Mouse (Mus musculus) neural tube, embryonic 12.5 days (tissue): ENCODE results near the gene Eno4. TPM values are rescaled to one million over a fixed set of nuclear protein-coding genes. Genes with fewer than 3 reads are reported as not detected.
A peak's percentile ranks its signal among the peaks of the same experiment; 100 is the strongest.

Source experiments
- ATAC-seq: fragments of 200-750 bp; cut with Nextera tagmentation; 2 replicates; pipeline ENCODE4 v1.8.0; 2017; ENCODE audit warnings: low read depth, mild to moderate bottlenecking, moderate TSS enrichment, moderate library complexity; ENCODE audit not compliant: low FRiP score
- H3K27ac ChIP-seq: fragments of 300-500 bp; sonication (generic); 2 replicates; pipeline ENCODE4 v1.5.1; 2016
- H3K27me3 ChIP-seq: fragments of 300-500 bp; sonication (generic); replicated peaks from 2 replicates; pipeline ENCODE4 v1.6.1; 2016; ENCODE audit warnings: mild to moderate bottlenecking
- H3K36me3 ChIP-seq: fragments of 300-500 bp; sonication (generic); 2 replicates; pipeline ENCODE4 v1.6.1; 2016; ENCODE audit warnings: mild to moderate bottlenecking
- H3K4me1 ChIP-seq: fragments of 300-500 bp; sonication (generic); 2 replicates; pipeline ENCODE4 v1.6.1; 2016
- H3K4me2 ChIP-seq: fragments of 300-500 bp; sonication (generic); replicated peaks from 2 replicates; pipeline ENCODE4 v1.6.1; 2016; ENCODE audit warnings: mild to moderate bottlenecking
- H3K4me3 ChIP-seq: fragments of 300-500 bp; sonication (generic); 2 replicates; pipeline ENCODE4 v1.5.1; 2016
- H3K9ac ChIP-seq: fragments of 300-500 bp; sonication (generic); 2 replicates; pipeline ENCODE4 v1.6.1; 2016; ENCODE audit warnings: mild to moderate bottlenecking
- H3K9me3 ChIP-seq: fragments of 300-500 bp; sonication (generic); 2 replicates; pipeline ENCODE4 v1.6.1; 2016; ENCODE audit warnings: mild to moderate bottlenecking
- WGBS: fragments of 180-500 bp; shearing (Covaris S2); methylation state at CpG from one replicate; pipeline ENCODE4 v1.1.7; 2016; 5-methylcytosine and 5-hydroxymethylcytosine counted together
- polyA plus RNA-seq: library from polyadenylated mRNA; unstranded; fragments of >200 nt; fragmentation: Nextera tagmentation; extraction: Ambion mirVana; gene quantifications from 2 replicates; pipeline ENCODE4 v1.2.1, GENCODE M21; 2016

The Eno4 gene
- polyA plus RNA-seq, 1 experiment from 2014 or later = 0.55 TPM

- Histone ChIP-seq H3K9me3 (no peaks in the 10 kb centered on the region), H3K4me1 (no peaks in the 10 kb centered on the region), H3K9ac (no peak overlapping the region), H3K27ac (no peak overlapping the region), H3K36me3 (no peaks in the 10 kb centered on the region), H3K27me3 (peaks cover 10% of the 10 kb centered on the region), H3K4me3 (no peak overlapping the region), H3K4me2 (peak overlapping the region; percentile 16; the same call in 1 of the 2 replicates)
- ATAC-seq = no peak
- 28% methylated on average over 7 of the region's 7 CpGs for WGBS
Measured at GRCm38 (mm10) chr19:58919148-58919547, 24.1 kb upstream of the Eno4 start.

- Histone ChIP-seq H3K27me3 (peaks cover 58% of the 10 kb centered on the region), H3K4me2 (peak overlapping the region; percentile 28; the same call in 1 of the 2 replicates), H3K4me1 (peaks cover 12% of the 10 kb centered on the region), H3K4me3 (no peak overlapping the region), H3K9ac (no peak overlapping the region), H3K9me3 (no peaks in the 10 kb centered on the region), H3K36me3 (no peaks in the 10 kb centered on the region), H3K27ac (no peak overlapping the region)
- WGBS = 16% methylated on average over 16 of the region's 16 CpGs
- no peak for ATAC-seq
Measured at GRCm38 (mm10) chr19:58931081-58931800, 12.0 kb upstream of the Eno4 start.

- no peak for ATAC-seq
- Histone ChIP-seq H3K4me1 (peaks cover 12% of the 10 kb centered on the region), H3K9ac (no peak overlapping the region), H3K9me3 (no peaks in the 10 kb centered on the region), H3K27me3 (peaks cover 55% of the 10 kb centered on the region), H3K4me3 (no peak overlapping the region), H3K4me2 (no peak overlapping the region), H3K27ac (no peak overlapping the region), H3K36me3 (no peaks in the 10 kb centered on the region)
- 2% methylated on average over 4 of the region's 4 CpGs for WGBS
Measured at GRCm38 (mm10) chr19:58933062-58933461, 10.2 kb upstream of the Eno4 start.

- peaks cover 10% of the 10 kb centered on the region for H3K4me1 ChIP-seq
- H3K4me2 ChIP-seq = no peak overlapping the region
- no peak overlapping the region for H3K4me3 ChIP-seq
- H3K27ac ChIP-seq = no peak overlapping the region
- no peaks in the 10 kb centered on the region for H3K9me3 ChIP-seq
- no peaks in the 10 kb centered on the region for H3K36me3 ChIP-seq
- no peak for ATAC-seq
- H3K9ac ChIP-seq = no peak overlapping the region
- peaks cover 16% of the 10 kb centered on the region; the same call in 1 of the 2 replicates for H3K27me3 ChIP-seq
- WGBS = 87% methylated on average over 7 of the region's 7 CpGs
Measured at GRCm38 (mm10) chr19:58945959-58946358, 2.7 kb downstream of the Eno4 start.

- peaks cover 33% of the 10 kb centered on the region for H3K27me3 ChIP-seq
- no peaks in the 10 kb centered on the region for H3K36me3 ChIP-seq
- H3K4me2 ChIP-seq = no peak overlapping the region
- H3K9ac ChIP-seq = no peak overlapping the region
- H3K4me1 ChIP-seq = no peaks in the 10 kb centered on the region
- H3K9me3 ChIP-seq = no peaks in the 10 kb centered on the region
- H3K27ac ChIP-seq = no peak overlapping the region
- H3K4me3 ChIP-seq = no peak overlapping the region
- WGBS = 95% methylated on average over 3 of the region's 3 CpGs
- ATAC-seq = no peak
Measured at GRCm38 (mm10) chr19:58951521-58951920, 8.3 kb downstream of the Eno4 start.

GRCm38 (mm10) chr19:58952236-58952635 lies 9.0 kb downstream of the Eno4 start:
- H3K27ac ChIP-seq = no peak overlapping the region
- no peaks in the 10 kb centered on the region for H3K36me3 ChIP-seq
- no peak overlapping the region for H3K4me2 ChIP-seq
- H3K4me1 ChIP-seq = no peaks in the 10 kb centered on the region
- no peaks in the 10 kb centered on the region for H3K9me3 ChIP-seq
- WGBS = 77% methylated on average over 12 of the region's 13 CpGs
- no peak for ATAC-seq
- H3K27me3 ChIP-seq = peaks cover 34% of the 10 kb centered on the region
- H3K4me3 ChIP-seq = no peak overlapping the region
- H3K9ac ChIP-seq = no peak overlapping the region

- 91% methylated on average over 8 of the region's 8 CpGs for WGBS
- peaks cover 30% of the 10 kb centered on the region for H3K27me3 ChIP-seq
- no peak overlapping the region for H3K4me3 ChIP-seq
Measured at GRCm38 (mm10) chr19:58954779-58955178, 11.6 kb downstream of the Eno4 start.

GRCm38 (mm10) chr19:58963011-58963410 lies 19.8 kb downstream of the Eno4 start:
- Histone ChIP-seq H3K9ac (no peak overlapping the region), H3K27ac (no peak overlapping the region), H3K9me3 (no peaks in the 10 kb centered on the region), H3K4me3 (no peak overlapping the region), H3K4me1 (no peaks in the 10 kb centered on the region), H3K36me3 (no peaks in the 10 kb centered on the region), H3K4me2 (no peak overlapping the region), H3K27me3 (peaks cover 39% of the 10 kb centered on the region)
- 59% methylated on average over 8 of the region's 8 CpGs for WGBS
- ATAC-seq = no peak

More at GRCm38 (mm10) chr19:58954779-58955178, 11.6 kb downstream of the Eno4 start:
- Histone ChIP-seq H3K36me3 (no peaks in the 10 kb centered on the region), H3K4me1 (no peaks in the 10 kb centered on the region), H3K27ac (no peak overlapping the region), H3K4me2 (no peak overlapping the region), H3K9ac (no peak overlapping the region), H3K9me3 (no peaks in the 10 kb centered on the region)
- no peak for ATAC-seq

GRCm38 (mm10) chr19:58968731-58969506 lies 25.7 kb downstream of the Eno4 start:
- peak; percentile 61; the same call in 1 of the 2 replicates for ATAC-seq
- Histone ChIP-seq H3K4me3 (no peak overlapping the region), H3K9ac (no peak overlapping the region), H3K4me1 (peaks cover 10% of the 10 kb centered on the region), H3K27ac (no peak overlapping the region), H3K27me3 (peaks cover 62% of the 10 kb centered on the region), H3K9me3 (no peaks in the 10 kb centered on the region), H3K4me2 (peak overlapping the region; percentile 41), H3K36me3 (no peaks in the 10 kb centered on the region)
- 20% methylated on average over 15 of the region's 15 CpGs for WGBS

- Histone ChIP-seq H3K27me3 (peaks cover 70% of the 10 kb centered on the region), H3K4me3 (no peak overlapping the region), H3K9ac (no peak overlapping the region), H3K4me1 (peaks cover 10% of the 10 kb centered on the region), H3K4me2 (no peak overlapping the region; the same call in 1 of the 2 replicates), H3K9me3 (no peaks in the 10 kb centered on the region), H3K27ac (no peak overlapping the region), H3K36me3 (no peaks in the 10 kb centered on the region)
- 29% methylated on average over 13 of the region's 13 CpGs for WGBS
- ATAC-seq = no peak
Measured at GRCm38 (mm10) chr19:58970826-58971225, 27.6 kb downstream of the Eno4 start.

GRCm38 (mm10) chr19:58974126-58974525 lies 30.9 kb downstream of the Eno4 start:
- Histone ChIP-seq H3K36me3 (no peaks in the 10 kb centered on the region), H3K4me3 (no peak overlapping the region), H3K4me1 (peaks cover 3% of the 10 kb centered on the region; the same call in 1 of the 2 replicates), H3K9ac (no peak overlapping the region), H3K9me3 (no peaks in the 10 kb centered on the region), H3K4me2 (no peak overlapping the region), H3K27ac (no peak overlapping the region), H3K27me3 (peaks cover 89% of the 10 kb centered on the region)
- ATAC-seq = no peak
- 89% methylated on average over 8 of the region's 8 CpGs for WGBS

- 87% methylated on average over 11 of the region's 11 CpGs for WGBS
- H3K9me3 ChIP-seq = no peaks in the 10 kb centered on the region
- H3K27me3 ChIP-seq = peaks cover 89% of the 10 kb centered on the region
- no peak overlapping the region for H3K27ac ChIP-seq
- H3K4me2 ChIP-seq = no peak overlapping the region
- H3K4me3 ChIP-seq = no peak overlapping the region
- no peak for ATAC-seq
- H3K36me3 ChIP-seq = no peaks in the 10 kb centered on the region
- H3K9ac ChIP-seq = no peak overlapping the region
- H3K4me1 ChIP-seq = no peaks in the 10 kb centered on the region
Measured at GRCm38 (mm10) chr19:58975216-58975863, 32.1 kb downstream of the Eno4 start.
